Mouse (Mus musculus) lung, embryonic 16.5 days (tissue): ENCODE results near the gene Srrm1. TPM values are rescaled to one million over a fixed set of nuclear protein-coding genes. Genes with fewer than 3 reads are reported as not detected.
A peak's percentile ranks its signal among the peaks of the same experiment; 100 is the strongest.
"Not testable (repeated sequence)": the region's sequence is repeated elsewhere in the genome, so short reads cannot be mapped to it uniquely, and the experiment has no call there.

ENCODE experiments used
- ATAC-seq: fragments of 200-750 bp; cut with Nextera tagmentation; 2 replicates; pipeline ENCODE4 v1.8.0; 2017; ENCODE audit warnings: low read depth, mild to moderate bottlenecking, moderate library complexity
- H3K27ac ChIP-seq: fragments of 300-500 bp; sonication (generic); 2 replicates; pipeline ENCODE4 v1.5.1; 2014; ENCODE audit warnings: mild to moderate bottlenecking, control low read depth, low read length
- H3K27me3 ChIP-seq: fragments of 300-500 bp; sonication (generic); 2 replicates; pipeline ENCODE4 v1.6.1; 2014; ENCODE audit warnings: low read depth, low read length, mixed read lengths; ENCODE audit not compliant: control insufficient read depth, insufficient read depth
- H3K36me3 ChIP-seq: fragments of 300-500 bp; sonication (generic); 2 replicates; pipeline ENCODE4 v1.6.1; 2014; ENCODE audit warnings: low read length; ENCODE audit not compliant: control insufficient read depth, insufficient read depth
- H3K4me1 ChIP-seq: fragments of 300-500 bp; sonication (generic); replicated peaks from 2 replicates; pipeline ENCODE4 v1.6.1; 2014; ENCODE audit warnings: low read length, mixed read lengths; ENCODE audit not compliant: control insufficient read depth, insufficient read depth
- H3K4me2 ChIP-seq: fragments of 300-500 bp; sonication (generic); 2 replicates; pipeline ENCODE4 v1.6.1; 2014; ENCODE audit warnings: low read depth, low read length, control low read depth
- H3K4me3 ChIP-seq: fragments of 300-500 bp; sonication (generic); 2 replicates; pipeline ENCODE4 v1.5.1; 2014; ENCODE audit warnings: mild to moderate bottlenecking, low read length, control low read depth
- H3K9ac ChIP-seq: fragments of 300-500 bp; sonication (generic); 2 replicates; pipeline ENCODE4 v1.6.1; 2014; ENCODE audit warnings: low read length, control low read depth
- H3K9me3 ChIP-seq: fragments of 300-500 bp; sonication (generic); 2 replicates; pipeline ENCODE4 v1.6.1; 2016; ENCODE audit warnings: low read length; ENCODE audit not compliant: control insufficient read depth
- WGBS: fragments of 180-500 bp; shearing (Covaris S2); extraction: QIAGEN DNeasy Blood & Tissue Kit; methylation state at CpG from one replicate; pipeline ENCODE4 v1.1.7; 2014; 5-methylcytosine and 5-hydroxymethylcytosine counted together
- polyA plus RNA-seq: library from polyadenylated mRNA; unstranded; fragments of >200 nt; fragmentation: Nextera tagmentation; extraction: Ambion mirVana; gene quantifications from 2 replicates; pipeline ENCODE4 v1.2.1, GENCODE M21; 2015

Srrm1 gene
- polyA plus RNA-seq, 1 experiment from 2014 or later, result 220 TPM

- no peaks in the 10 kb centered on the region for H3K27me3 ChIP-seq
- H3K9me3 ChIP-seq, result no peaks in the 10 kb centered on the region
- WGBS, result 85% methylated on average over 12 of the region's 12 CpGs
- no peak overlapping the region for H3K27ac ChIP-seq
- H3K4me1 ChIP-seq, result no peaks in the 10 kb centered on the region
- no peak for ATAC-seq
- no peak overlapping the region for H3K9ac ChIP-seq
- no peaks in the 10 kb centered on the region for H3K36me3 ChIP-seq
- H3K4me2 ChIP-seq, result no peak overlapping the region
- no peak overlapping the region for H3K4me3 ChIP-seq
Observed at GRCm38 (mm10) chr4:135361722-135362121, 8.6 kb upstream of the Srrm1 start.

GRCm38 (mm10) chr4:135358736-135359135, 5.6 kb upstream of the Srrm1 start:
- Histone ChIP-seq H3K27me3 (no peaks in the 10 kb centered on the region), H3K36me3 (no peaks in the 10 kb centered on the region), H3K4me3 (no peak overlapping the region), H3K27ac (no peak overlapping the region), H3K9ac (no peak overlapping the region), H3K4me2 (no peak overlapping the region), H3K9me3 (no peaks in the 10 kb centered on the region), H3K4me1 (peaks cover 9% of the 10 kb centered on the region)
- ATAC-seq, result no peak
- WGBS, result 0% methylated on average over 6 of the region's 6 CpGs

- no peak for ATAC-seq
- H3K36me3 ChIP-seq, result no peaks in the 10 kb centered on the region
- WGBS, result 66% methylated on average over 12 of the region's 12 CpGs
- H3K9ac ChIP-seq, result no peak overlapping the region
- no peaks in the 10 kb centered on the region for H3K9me3 ChIP-seq
- no peak overlapping the region for H3K4me2 ChIP-seq
- H3K4me3 ChIP-seq, result no peak overlapping the region
- H3K27me3 ChIP-seq, result no peaks in the 10 kb centered on the region
- no peak overlapping the region; the same call in 1 of the 2 replicates for H3K27ac ChIP-seq
- H3K4me1 ChIP-seq, result peaks cover 9% of the 10 kb centered on the region
Observed at GRCm38 (mm10) chr4:135357221-135357920, 4.2 kb upstream of the Srrm1 start.

- Histone ChIP-seq H3K9ac (no peak overlapping the region), H3K4me1 (peaks cover 19% of the 10 kb centered on the region), H3K27me3 (no peaks in the 10 kb centered on the region), H3K27ac (peak overlapping the region; percentile 69), H3K4me3 (no peak overlapping the region), H3K36me3 (no peaks in the 10 kb centered on the region), H3K9me3 (no peaks in the 10 kb centered on the region), H3K4me2 (0 out of 2 replicates have a peak overlapping the region, but pooled peaks have one; percentile 18)
- no peak for ATAC-seq
- WGBS, result 39% methylated on average over 9 of the region's 9 CpGs
Observed at GRCm38 (mm10) chr4:135355886-135356550, 2.9 kb upstream of the Srrm1 start.

- ATAC-seq, H3K4me3 ChIP-seq, H3K9me3 ChIP-seq, H3K4me2 ChIP-seq, H3K27me3 ChIP-seq, H3K36me3 ChIP-seq: not testable (repeated sequence)
- Histone ChIP-seq H3K4me1 (peaks cover 19% of the 10 kb centered on the region), H3K27ac (peak overlapping the region; percentile 99), H3K9ac (peak overlapping the region; percentile 74; the same call in 1 of the 2 replicates)
Observed at GRCm38 (mm10) chr4:135354751-135355150, 1.6 kb upstream of the Srrm1 start.

GRCm38 (mm10) chr4:135353794-135354450, 801 bp upstream of the Srrm1 start:
- ATAC-seq, result no peak
- peak overlapping the region; percentile 74 for H3K9ac ChIP-seq
- H3K4me3 ChIP-seq, result peak overlapping the region; percentile 97
- peaks cover 2% of the 10 kb centered on the region; the same call in 1 of the 2 replicates for H3K36me3 ChIP-seq
- no peaks in the 10 kb centered on the region for H3K27me3 ChIP-seq
- H3K4me1 ChIP-seq, result peaks cover 19% of the 10 kb centered on the region
- no peaks in the 10 kb centered on the region for H3K9me3 ChIP-seq
- H3K27ac ChIP-seq, result peak overlapping the region; percentile 99
- WGBS, result 7% methylated on average over 12 of the region's 12 CpGs
- H3K4me2 ChIP-seq, result peak overlapping the region; percentile 81

GRCm38 (mm10) chr4:135352326-135353065, 625 bp downstream of the Srrm1 start:
- H3K9me3 ChIP-seq, result no peaks in the 10 kb centered on the region
- peak overlapping the region; percentile 100 for H3K9ac ChIP-seq
- peak overlapping the region; percentile 82 for H3K4me2 ChIP-seq
- under 1% methylated on average over 56 of the region's 67 CpGs for WGBS
- peak overlapping the region; percentile 99 for H3K27ac ChIP-seq
- peak overlapping the region; percentile 97 for H3K4me3 ChIP-seq
- H3K4me1 ChIP-seq, result peaks cover 19% of the 10 kb centered on the region
- H3K36me3 ChIP-seq, result peaks cover 4% of the 10 kb centered on the region; the same call in 1 of the 2 replicates
- no peaks in the 10 kb centered on the region for H3K27me3 ChIP-seq
- peak; percentile 39; the same call in 1 of the 2 replicates for ATAC-seq

GRCm38 (mm10) chr4:135337376-135337942, 15.7 kb downstream of the Srrm1 start:
- ATAC-seq, result peak; percentile 38; the same call in 1 of the 2 replicates
- no peaks in the 10 kb centered on the region for H3K27me3 ChIP-seq
- peak overlapping the region; percentile 50 for H3K27ac ChIP-seq
- 54% methylated on average over 14 of the region's 14 CpGs for WGBS
- no peaks in the 10 kb centered on the region for H3K9me3 ChIP-seq
- H3K36me3 ChIP-seq, result peaks cover 69% of the 10 kb centered on the region
- no peak overlapping the region for H3K4me3 ChIP-seq
- H3K4me1 ChIP-seq, result peaks cover 7% of the 10 kb centered on the region; the same call in 1 of the 2 replicates
- H3K4me2 ChIP-seq, result no peak overlapping the region
- H3K9ac ChIP-seq, result no peak overlapping the region
